Comparison of ENCODE assay signal across 13 mouse cellular contexts in the genomic region with DNA sequence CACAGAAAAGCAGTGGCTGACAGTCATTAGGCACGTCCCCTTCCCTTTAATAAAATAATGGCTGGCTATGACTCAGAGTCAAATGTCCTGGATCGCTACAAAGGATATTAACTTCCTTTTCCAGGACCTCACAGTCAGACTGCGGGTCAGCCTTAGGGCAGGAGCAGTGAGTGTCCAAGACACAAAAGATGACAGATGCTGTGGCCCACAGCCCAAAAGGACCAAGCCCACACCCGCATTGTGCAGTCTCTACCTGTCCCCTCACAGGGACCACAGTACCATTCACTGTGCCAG. TPM values are rescaled to one million over a fixed set of nuclear protein-coding genes. Genes with fewer than 3 reads are reported as not detected.
A peak's percentile ranks its signal among the peaks of the same experiment; 100 is the strongest.
DNase-seq lines count a peak whose midpoint lies in the region; ATAC-seq and TF ChIP-seq lines count a peak whose summit lies in the region.
"Had no signal": no experiment of that assay in that cellular context is flagged by ENCODE, and none has a peak within 500 bp of the region (broad histone marks: within the 10 kb centered on the region; RNA-seq: fewer than 3 reads in every experiment).

No protein-coding gene starts in this region.

- intact Hi-C loops in heart, postnatal 25 days (cut with DNase I): loop anchor here (10.0 kb wide), 1 partner anchor 955 kb away; no protein-coding TSS in a partner anchor

- no peaks in the 10 kb centered on the region for H3K9me3 ChIP-seq in stomach, postnatal 0 days (ENCODE audit: control insufficient read depth, low read length)
- no peaks in the 10 kb centered on the region for H3K9me3 ChIP-seq in midbrain, embryonic 13.5 days
- H3K9me3 ChIP-seq: hindbrain, embryonic 13.5 days; midbrain, embryonic 15.5 days had no signal

- peaks cover 77% of the 10 kb centered on the region for H3K4me1 ChIP-seq in thymus, adult 2 months (replicated peaks; ENCODE audit: control insufficient read depth, insufficient read depth, low read length)
- peaks cover 10% of the 10 kb centered on the region; the same call in 1 of the 2 replicates for H3K4me1 ChIP-seq in stomach, postnatal 0 days (replicated peaks; ENCODE audit: control insufficient read depth, insufficient read depth)
- peaks cover 32% of the 10 kb centered on the region for H3K4me1 ChIP-seq in midbrain, embryonic 13.5 days (replicated peaks)

- no peaks in the 10 kb centered on the region for H3K27me3 ChIP-seq in thymus, adult 2 months (ENCODE audit: control insufficient read depth, insufficient read depth, low read length)
- H3K27me3 ChIP-seq in stomach, postnatal 0 days (ENCODE audit: control insufficient read depth, insufficient read depth, low read length): no peaks in the 10 kb centered on the region
- H3K27me3 ChIP-seq in midbrain, embryonic 13.5 days: no peaks in the 10 kb centered on the region
- H3K27me3 ChIP-seq: hindbrain, embryonic 13.5 days; midbrain, embryonic 15.5 days had no signal

- no peak overlapping the region for H3K4me2 ChIP-seq in stomach, postnatal 0 days (replicated peaks; ENCODE audit: low read depth)
- H3K4me2 ChIP-seq in midbrain, embryonic 13.5 days (replicated peaks): no peak overlapping the region
- H3K4me2 ChIP-seq: hindbrain, embryonic 13.5 days; midbrain, embryonic 15.5 days had no signal

- no peak for TF ChIP-seq POLR2A in thymus, adult 2 months (IDR thresholded peaks at IDR 0.05; ENCODE audit: control insufficient read depth, extremely low read depth, insufficient read depth, low read length, poor library complexity)

- no peak overlapping the region for H3K4me3 ChIP-seq in thymus, adult 2 months (ENCODE audit: control insufficient read depth, insufficient read depth, low read length)
- H3K4me3 ChIP-seq in stomach, postnatal 0 days (ENCODE audit: low read depth, low read length): no peak overlapping the region
- H3K4me3 ChIP-seq in midbrain, embryonic 13.5 days (replicated peaks): no peak overlapping the region
- H3K4me3 ChIP-seq: hindbrain, embryonic 13.5 days; midbrain, embryonic 15.5 days had no signal

- no peak for TF ChIP-seq EP300 in stomach, postnatal 0 days (optimal IDR thresholded peaks at IDR 0.05)

- H3K36me3 ChIP-seq in thymus, adult 2 months (ENCODE audit: control insufficient read depth, insufficient read depth, low read length): peaks cover 5% of the 10 kb centered on the region
- no peaks in the 10 kb centered on the region for H3K36me3 ChIP-seq in stomach, postnatal 0 days (ENCODE audit: control insufficient read depth, insufficient read depth, low read length)
- peaks cover 4% of the 10 kb centered on the region for H3K36me3 ChIP-seq in midbrain, embryonic 13.5 days
- H3K36me3 ChIP-seq: midbrain, embryonic 15.5 days had no signal

- peak overlapping the region; percentile 95; the same call in 1 of the 2 replicates for H3K27ac ChIP-seq in thymus, adult 2 months (ENCODE audit: control insufficient read depth, insufficient read depth, low read length)
- H3K27ac ChIP-seq in stomach, postnatal 0 days (replicated peaks): peak overlapping the region; percentile 67; the same call in 1 of the 2 replicates
- H3K27ac ChIP-seq in midbrain, embryonic 13.5 days: no peak overlapping the region
- H3K27ac ChIP-seq: hindbrain, embryonic 13.5 days; midbrain, embryonic 15.5 days had no signal

- 91% methylated on average over 4 of the region's 4 CpGs for WGBS in thymus, adult 2 months
- WGBS in stomach, postnatal 0 days: 52% methylated on average over 4 of the region's 4 CpGs
- 91% methylated on average over 4 of the region's 4 CpGs for WGBS in midbrain, embryonic 13.5 days

- peak; percentile 51; the same call in 1 of the 2 replicates for ATAC-seq in stomach, postnatal 0 days (ENCODE audit: low FRiP score, low TSS enrichment)
- ATAC-seq in midbrain, embryonic 13.5 days: no peak
- ATAC-seq: CD4-positive, CD25-positive, alpha-beta regulatory T cell, adult 4 months; forebrain, embryonic 16.5 days; midbrain, embryonic 15.5 days had no signal

- H3K9ac ChIP-seq in stomach, postnatal 0 days (ENCODE audit: low read length): no peak overlapping the region
- H3K9ac ChIP-seq in midbrain, embryonic 13.5 days (replicated peaks): no peak overlapping the region
- H3K9ac ChIP-seq: hindbrain, embryonic 13.5 days; midbrain, embryonic 15.5 days had no signal

- no peak for TF ChIP-seq CTCF in thymus, adult 2 months (IDR thresholded peaks at IDR 0.05; ENCODE audit: borderline replicate concordance, control insufficient read depth, extremely low read depth, insufficient read depth, low read length, poor library complexity)
- no peak for TF ChIP-seq CTCF in stomach, postnatal 0 days (IDR thresholded peaks at IDR 0.05; ENCODE audit: low read depth)

- peak; percentile 55 to 69 for DNase-seq in heart, adult 18-20 months
- DNase-seq in heart, postnatal 25 days (ENCODE audit: low spot score): no peak
- DNase-seq in thymus, adult 2 months: no peak
- no peak for DNase-seq in thymus, postnatal 0 days (ENCODE audit: low spot score)
- DNase-seq in kidney, postnatal 36 days: peak; percentile 50 to 63
- no peak for DNase-seq in stomach, postnatal 0 days (ENCODE audit: low spot score)
- no peak for DNase-seq in thymus, postnatal 25 days
- DNase-seq: thymus, adult 18-20 months had no signal

RNA-seq across cellular contexts. Expression of a gene that starts 16.2 kb away (rescaled TPM):
- total RNA-seq in heart, adult 18-20 months (2021): 10 to 100 TPM; 29.2 to 32.0 TPM
- total RNA-seq in heart, postnatal 25 days (2021): 10 to 100 TPM; 29.7 to 29.9 TPM
- 178 and 180 TPM in 2 replicates for polyA plus RNA-seq in thymus, adult 2 months (2012; rRNA removed)
- 54.4 and 64.4 TPM in 2 replicates for polyA plus RNA-seq in thymus, postnatal 0 days (2015; fragmentation: Nextera tagmentation; extraction: Ambion mirVana)
- 4.6 and 5.2 TPM in 2 replicates for polyA plus RNA-seq in stomach, postnatal 0 days (2015; fragmentation: Nextera tagmentation; extraction: Ambion mirVana)
- 20.6 and 22.3 TPM in 2 replicates for polyA plus RNA-seq in midbrain, embryonic 13.5 days (2015; fragmentation: Nextera tagmentation; extraction: Ambion mirVana)

RNA-seq across cellular contexts. Expression of a gene that starts 44.5 kb away (rescaled TPM):
- 10 to 100 TPM; 25.7 to 26.0 TPM for total RNA-seq in heart, adult 18-20 months (2021)
- total RNA-seq in heart, postnatal 25 days (2021): 10 to 100 TPM; 21.2 to 21.7 TPM
- 53.1 and 56.5 TPM in 2 replicates for polyA plus RNA-seq in thymus, adult 2 months (2012; rRNA removed)
- 19.8 and 21.0 TPM in 2 replicates for polyA plus RNA-seq in thymus, postnatal 0 days (2015; fragmentation: Nextera tagmentation; extraction: Ambion mirVana)
- polyA plus RNA-seq in stomach, postnatal 0 days (2015; fragmentation: Nextera tagmentation; extraction: Ambion mirVana): 8.7 TPM in 2 replicates
- 13.4 and 13.6 TPM in 2 replicates for polyA plus RNA-seq in midbrain, embryonic 13.5 days (2015; fragmentation: Nextera tagmentation; extraction: Ambion mirVana)

Comparison
In these comparisons a context has a peak if more than half of its experiments do, and no peak if none do; other contexts are left out.
1. DNase-seq: peak in heart, adult 18-20 months (2 of 2) and kidney, postnatal 36 days (2 of 2); none in heart, postnatal 25 days (single experiment), thymus, adult 2 months (single experiment), thymus, postnatal 0 days (single experiment), stomach, postnatal 0 days (single experiment) and thymus, postnatal 25 days (single experiment).